Mouse (Mus musculus) lung, embryonic 14.5 days (tissue): ENCODE measurements at regions not wholly inside any gene's neighbourhood (a gene's known extent, or its start where the extent isn't known, plus 50 kb on each side); places are given as distances from the start of the nearest gene placed in this dataset.

Experiments used
- ATAC-seq: fragments of 200-750 bp; cut with Nextera tagmentation; 2 replicates; pipeline ENCODE4 v1.8.0; 2017; ENCODE audit warnings: mild to moderate bottlenecking, moderate TSS enrichment, moderate library complexity; ENCODE audit not compliant: insufficient read depth
- DNase-seq: peaks from one replicate; pipeline ENCODE4 v3.0.0-alpha.2; 2015
- H3K27ac ChIP-seq: fragments of 300-500 bp; sonication (generic); 2 replicates; pipeline ENCODE4 v1.5.1; 2014; ENCODE audit warnings: low read depth, mild to moderate bottlenecking, moderate library complexity
- H3K27me3 ChIP-seq: fragments of 300-500 bp; sonication (generic); 2 replicates; pipeline ENCODE4 v1.6.1; 2014; ENCODE audit warnings: low read length, control low read depth; ENCODE audit not compliant: insufficient read depth
- H3K36me3 ChIP-seq: fragments of 300-500 bp; sonication (generic); 2 replicates; pipeline ENCODE4 v1.6.1; 2014; ENCODE audit warnings: control low read depth; ENCODE audit not compliant: insufficient read depth
- H3K4me1 ChIP-seq: fragments of 300-500 bp; sonication (generic); 2 replicates; pipeline ENCODE4 v1.6.1; 2014; ENCODE audit warnings: antibody characterized with exemption, control low read depth; ENCODE audit not compliant: insufficient read depth
- H3K4me2 ChIP-seq: fragments of 300-500 bp; sonication (generic); 2 replicates; pipeline ENCODE4 v1.6.1; 2014; ENCODE audit warnings: mild to moderate bottlenecking
- H3K4me3 ChIP-seq: fragments of 300-500 bp; sonication (generic); 2 replicates; pipeline ENCODE4 v1.5.1; 2014; ENCODE audit warnings: low read depth, low read length
- H3K9ac ChIP-seq: fragments of 300-500 bp; sonication (generic); 2 replicates; pipeline ENCODE4 v1.6.1; 2014
- H3K9me3 ChIP-seq: fragments of 300-500 bp; sonication (generic); 2 replicates; pipeline ENCODE4 v1.6.1; 2016; ENCODE audit warnings: low read depth, low read length, control low read depth
- CTCF ChIP-seq: IDR thresholded peaks from 2 replicates; pipeline ENCODE4 v1.5.1; 2016; ENCODE audit warnings: antibody characterized with exemption, low read depth
- WGBS: fragments of 180-500 bp; shearing (Covaris S2); extraction: QIAGEN DNeasy Blood & Tissue Kit; methylation state at CpG from one replicate; pipeline ENCODE4 v1.1.7; 2014; 5-methylcytosine and 5-hydroxymethylcytosine counted together

DNA sequence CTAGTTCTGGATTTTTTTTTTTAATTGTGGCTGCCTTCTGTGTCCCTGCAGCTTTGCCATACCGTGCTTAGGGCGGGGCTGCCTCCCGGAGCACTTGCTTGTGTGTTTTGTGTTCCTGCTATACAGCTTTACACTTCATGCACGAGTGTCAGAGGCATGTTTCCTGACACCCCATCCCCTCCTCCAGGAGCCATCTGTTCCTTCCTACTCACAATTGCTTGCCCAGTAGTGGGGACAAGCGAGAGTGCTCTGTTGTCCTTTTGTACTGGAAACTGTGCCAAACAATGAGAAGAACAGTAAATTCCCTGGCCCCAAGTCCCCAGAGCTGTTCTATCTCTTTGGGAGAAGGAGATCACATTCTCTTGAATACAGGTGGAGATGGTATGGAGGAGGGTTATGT, 53.5 kb downstream of the Csf2 start:
- H3K4me3 ChIP-seq = no peak overlapping the region
- WGBS = 32% methylated on average over 5 of the region's 5 CpGs
- TF ChIP-seq CTCF = no peak
- H3K27me3 ChIP-seq = no peaks in the 10 kb centered on the region
- H3K4me2 ChIP-seq = no peak overlapping the region
- ATAC-seq (no peak), DNase-seq (no peak)
- no peak overlapping the region for H3K27ac ChIP-seq
- no peak overlapping the region for H3K9ac ChIP-seq
- H3K9me3 ChIP-seq = no peaks in the 10 kb centered on the region
- H3K4me1 ChIP-seq = no peaks in the 10 kb centered on the region
- no peaks in the 10 kb centered on the region for H3K36me3 ChIP-seq

DNA sequence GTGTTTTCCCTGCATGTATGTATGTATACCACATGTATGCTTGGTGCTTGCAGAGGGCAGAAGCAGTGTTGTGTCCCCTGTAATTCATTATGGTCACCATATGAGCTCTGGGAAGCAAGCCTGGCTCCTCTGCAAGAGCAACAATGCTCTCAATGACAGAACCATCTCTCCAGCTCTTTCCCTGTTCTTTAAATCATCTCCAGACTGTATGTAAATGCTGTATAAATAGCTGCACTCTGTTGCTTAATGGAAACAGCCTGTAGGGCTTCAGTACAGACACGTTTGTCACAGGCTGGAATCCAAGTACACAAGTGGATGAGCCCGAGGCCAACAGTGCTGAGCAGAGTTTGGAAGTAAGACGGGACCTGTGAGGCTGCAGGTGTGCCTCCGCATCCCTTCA, 54.7 kb downstream of the Csf2 start:
- Histone ChIP-seq H3K9ac (no peak overlapping the region), H3K9me3 (no peaks in the 10 kb centered on the region), H3K27me3 (no peaks in the 10 kb centered on the region), H3K27ac (no peak overlapping the region), H3K4me3 (no peak overlapping the region), H3K4me2 (no peak overlapping the region), H3K36me3 (no peaks in the 10 kb centered on the region), H3K4me1 (no peaks in the 10 kb centered on the region)
- TF ChIP-seq CTCF = no peak
- ATAC-seq = no peak
- no peak for DNase-seq
- WGBS = 68% methylated on average over 4 of the region's 4 CpGs

DNA sequence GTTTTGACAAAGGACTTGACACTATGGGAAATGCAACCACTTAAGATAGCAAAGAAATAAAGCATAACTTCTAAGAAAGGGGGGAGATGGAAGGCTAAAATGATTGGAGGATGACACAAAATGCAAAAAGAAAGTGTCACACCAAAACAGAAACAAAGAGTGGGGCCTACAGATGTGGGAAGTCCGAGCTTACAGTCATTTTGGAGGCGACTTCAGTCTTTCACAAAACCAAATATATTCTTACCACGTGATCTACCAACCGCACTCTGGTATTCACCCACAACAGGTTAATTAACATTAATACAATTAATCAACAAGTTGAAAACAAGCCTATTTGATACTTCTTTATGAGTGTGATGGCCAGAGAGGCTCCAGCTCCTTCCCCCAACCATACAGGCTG, 57.2 kb downstream of the Csf2 start:
- no peaks in the 10 kb centered on the region for H3K27me3 ChIP-seq
- no peak overlapping the region for H3K27ac ChIP-seq
- no peak for DNase-seq
- WGBS = 86% methylated on average over 4 of the region's 4 CpGs
- no peak overlapping the region for H3K4me3 ChIP-seq
- ATAC-seq = no peak
- no peaks in the 10 kb centered on the region for H3K4me1 ChIP-seq
- H3K9ac ChIP-seq = no peak overlapping the region
- TF ChIP-seq CTCF = no peak
- H3K36me3 ChIP-seq = no peaks in the 10 kb centered on the region
- H3K9me3 ChIP-seq = no peaks in the 10 kb centered on the region
- no peak overlapping the region for H3K4me2 ChIP-seq

DNA sequence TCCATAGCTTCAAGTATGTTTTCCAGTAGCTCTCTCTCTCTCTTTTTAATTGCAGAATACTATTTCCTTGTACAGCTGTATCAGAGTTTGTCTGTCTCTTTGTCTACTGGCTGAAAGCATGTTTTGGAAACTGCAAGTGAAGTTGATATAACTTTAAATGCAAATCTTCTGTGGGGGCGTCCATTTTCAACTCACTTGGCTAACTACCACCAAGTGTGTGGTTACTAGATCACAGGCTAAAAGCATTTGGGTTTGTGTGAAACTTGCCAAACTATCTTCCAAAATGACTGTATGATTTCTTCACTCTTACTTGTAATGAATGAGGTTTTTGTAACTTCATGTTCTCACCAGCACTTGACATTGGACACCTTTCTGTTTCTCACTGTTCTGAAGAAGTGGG, 61.6 kb downstream of the Csf2 start:
- no peak for ATAC-seq
- H3K4me1 ChIP-seq = no peaks in the 10 kb centered on the region
- no peak for DNase-seq
- no peak overlapping the region for H3K4me3 ChIP-seq
- WGBS = 69% methylated on average over 1 of the region's 1 CpGs
- H3K9ac ChIP-seq = no peak overlapping the region
- H3K36me3 ChIP-seq = no peaks in the 10 kb centered on the region
- no peaks in the 10 kb centered on the region for H3K27me3 ChIP-seq
- H3K4me2 ChIP-seq = no peak overlapping the region
- H3K27ac ChIP-seq = no peak overlapping the region
- no peaks in the 10 kb centered on the region for H3K9me3 ChIP-seq
- no peak for TF ChIP-seq CTCF

DNA sequence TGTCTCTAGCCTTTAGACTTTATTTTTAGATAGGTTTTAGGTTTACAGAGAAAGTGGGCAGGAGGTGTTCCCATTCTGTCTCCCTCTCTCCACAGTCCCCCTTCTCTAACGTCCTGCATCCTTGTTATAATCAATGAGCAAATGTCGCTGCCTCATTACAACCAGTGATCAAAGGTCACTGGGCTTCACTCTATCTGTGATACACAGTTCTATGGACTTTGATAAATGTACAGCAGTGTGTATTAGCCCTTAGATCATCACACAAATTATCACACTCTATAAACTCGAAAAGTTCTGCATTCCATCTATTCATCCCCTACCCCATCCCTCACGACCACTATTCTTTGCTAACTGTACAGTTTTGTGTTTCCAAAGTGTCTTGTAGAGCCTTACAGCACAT, 62.1 kb downstream of the Csf2 start:
- H3K9ac ChIP-seq = no peak overlapping the region
- no peak for DNase-seq
- no peak for TF ChIP-seq CTCF
- no peaks in the 10 kb centered on the region for H3K27me3 ChIP-seq
- 51% methylated on average over 4 of the region's 4 CpGs for WGBS
- H3K27ac ChIP-seq = no peak overlapping the region
- no peak for ATAC-seq
- no peak overlapping the region for H3K4me2 ChIP-seq
- H3K9me3 ChIP-seq = no peaks in the 10 kb centered on the region
- H3K4me3 ChIP-seq = no peak overlapping the region
- no peaks in the 10 kb centered on the region for H3K4me1 ChIP-seq
- H3K36me3 ChIP-seq = no peaks in the 10 kb centered on the region

DNA sequence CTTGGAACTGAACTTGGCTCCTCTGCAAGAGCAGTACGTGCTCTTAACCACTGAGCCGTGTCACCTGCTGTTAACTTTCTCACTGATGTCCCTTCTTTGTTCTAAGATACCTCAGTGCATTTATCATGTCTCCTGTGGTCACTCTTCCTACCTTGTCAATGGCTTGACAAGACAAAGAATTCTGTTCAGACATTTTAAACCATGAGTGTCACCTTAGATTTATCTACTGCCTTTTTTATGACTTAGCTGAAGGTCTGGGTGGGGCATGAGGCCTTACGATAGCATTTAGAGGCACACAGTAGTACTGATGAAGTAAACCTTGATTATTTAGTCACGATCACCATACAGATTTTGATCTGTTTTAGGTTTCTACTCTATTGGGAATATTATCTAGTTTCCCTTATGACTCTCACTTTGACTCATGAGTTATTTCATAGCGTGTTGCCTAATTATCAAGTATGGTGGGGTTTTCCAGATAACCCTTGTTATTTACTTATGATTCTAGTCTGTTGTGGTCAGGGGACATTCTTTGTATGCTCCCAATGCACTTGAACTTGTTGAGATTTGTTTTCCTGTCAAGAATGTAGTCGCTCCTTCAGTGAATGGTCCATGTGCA, 63.6 kb downstream of the Csf2 start:
- no peaks in the 10 kb centered on the region for H3K4me1 ChIP-seq
- H3K4me2 ChIP-seq = no peak overlapping the region
- H3K4me3 ChIP-seq = no peak overlapping the region
- DNase-seq = no peak
- H3K27me3 ChIP-seq = no peaks in the 10 kb centered on the region
- no peak for ATAC-seq
- 87% methylated on average over 6 of the region's 6 CpGs for WGBS
- TF ChIP-seq CTCF = no peak
- H3K36me3 ChIP-seq = no peaks in the 10 kb centered on the region
- H3K27ac ChIP-seq = no peak overlapping the region
- H3K9ac ChIP-seq = no peak overlapping the region
- no peaks in the 10 kb centered on the region for H3K9me3 ChIP-seq

DNA sequence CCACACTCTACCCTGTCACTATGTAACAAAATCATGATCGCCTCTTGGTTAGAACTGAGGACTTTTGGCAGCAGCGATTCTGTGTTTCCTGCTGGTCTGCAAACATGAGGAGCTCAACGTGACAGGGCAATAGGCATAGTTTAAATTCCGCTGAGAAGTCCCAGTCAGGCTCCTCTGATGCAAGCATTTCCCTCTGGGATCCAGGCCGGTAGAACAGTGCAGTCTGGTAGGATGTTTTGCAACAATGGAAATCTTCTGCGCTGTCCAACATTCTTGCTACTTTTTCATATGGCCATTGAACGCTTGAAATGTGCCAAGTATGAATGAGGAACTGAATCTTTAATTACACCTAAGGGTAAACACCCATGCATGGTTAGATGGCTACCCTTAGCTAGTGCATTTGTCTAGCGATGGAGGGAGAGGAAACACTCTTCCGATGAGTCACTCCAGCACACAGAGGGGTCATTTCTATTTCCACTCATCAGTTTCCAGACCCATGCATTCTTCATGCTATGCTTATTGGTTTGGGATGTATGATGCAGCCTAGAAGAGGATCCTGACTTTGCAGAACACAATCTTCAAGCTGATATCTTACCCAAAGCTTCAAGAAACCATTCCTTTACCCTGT, 67.7 kb downstream of the Csf2 start:
- DNase-seq (peak; percentile 25), ATAC-seq (no peak)
- no peak for TF ChIP-seq CTCF
- Histone ChIP-seq H3K27ac (no peak overlapping the region), H3K36me3 (no peaks in the 10 kb centered on the region), H3K9ac (no peak overlapping the region), H3K4me3 (no peak overlapping the region), H3K4me2 (no peak overlapping the region), H3K4me1 (no peaks in the 10 kb centered on the region), H3K27me3 (no peaks in the 10 kb centered on the region), H3K9me3 (no peaks in the 10 kb centered on the region)
- WGBS = 53% methylated on average over 9 of the region's 9 CpGs
